Mouse (Mus musculus) kidney, embryonic 16.5 days (tissue): ENCODE measurements at regions not wholly inside any gene's neighbourhood (a gene's known extent, or its start where the extent isn't known, plus 50 kb on each side); places are given as distances from the start of the nearest gene placed in this dataset.

ENCODE experiments used
- ATAC-seq: fragments of 200-750 bp; cut with Nextera tagmentation; 2 replicates; pipeline ENCODE4 v1.8.0; 2017; ENCODE audit warnings: moderate TSS enrichment; ENCODE audit not compliant: low FRiP score, low TSS enrichment
- H3K27ac ChIP-seq: fragments of 300-500 bp; sonication (generic); 2 replicates; pipeline ENCODE4 v1.5.1; 2014; ENCODE audit warnings: low read length
- H3K27me3 ChIP-seq: fragments of 300-500 bp; sonication (generic); 2 replicates; pipeline ENCODE4 v1.6.1; 2014; ENCODE audit warnings: low read length, control low read depth, mixed read lengths; ENCODE audit not compliant: insufficient read depth
- H3K36me3 ChIP-seq: fragments of 300-500 bp; sonication (generic); 2 replicates; pipeline ENCODE4 v1.6.1; 2014; ENCODE audit warnings: low read length, control low read depth, mixed read lengths; ENCODE audit not compliant: insufficient read depth
- H3K4me1 ChIP-seq: fragments of 300-500 bp; sonication (generic); 2 replicates; pipeline ENCODE4 v1.6.1; 2014; ENCODE audit warnings: low read length, control low read depth, mixed read lengths; ENCODE audit not compliant: insufficient read depth
- H3K4me2 ChIP-seq: fragments of 300-500 bp; sonication (generic); replicated peaks from 2 replicates; pipeline ENCODE4 v1.6.1; 2014; ENCODE audit warnings: low read depth, low read length
- H3K4me3 ChIP-seq: fragments of 300-500 bp; sonication (generic); 2 replicates; pipeline ENCODE4 v1.5.1; 2014; ENCODE audit warnings: mild to moderate bottlenecking, low read length
- H3K9ac ChIP-seq: fragments of 300-500 bp; sonication (generic); replicated peaks from 2 replicates; pipeline ENCODE4 v1.6.1; 2014; ENCODE audit warnings: low read length
- H3K9me3 ChIP-seq: fragments of 300-500 bp; sonication (generic); 2 replicates; pipeline ENCODE4 v1.6.1; 2016; ENCODE audit warnings: low read length, control low read depth
- whole genome bisulfite sequencing: fragments of 180-500 bp; shearing (Covaris S2); extraction: QIAGEN DNeasy Blood & Tissue Kit; methylation state at CpG from one replicate; pipeline ENCODE4 v1.1.7; 2014; 5-methylcytosine and 5-hydroxymethylcytosine counted together

- Histone ChIP-seq H3K27ac (no peak overlapping the region), H3K36me3 (no peaks in the 10 kb centered on the region), H3K4me2 (no peak overlapping the region), H3K27me3 (peaks cover 4% of the 10 kb centered on the region; the same call in 1 of the 2 replicates), H3K4me3 (no peak overlapping the region), H3K4me1 (no peaks in the 10 kb centered on the region), H3K9me3 (no peaks in the 10 kb centered on the region), H3K9ac (no peak overlapping the region)
- ATAC-seq, result no peak
- 88% methylated on average over 6 of the region's 6 CpGs for WGBS
These were observed 96.2 kb downstream of the Pdgfra start for GRCm38 (mm10) chr5:75248279-75248678.

GRCm38 (mm10) chr5:75249671-75250070 lies 97.6 kb downstream of the Pdgfra start:
- no peaks in the 10 kb centered on the region for H3K4me1 ChIP-seq
- no peak overlapping the region for H3K27ac ChIP-seq
- H3K4me3 ChIP-seq, result no peak overlapping the region
- 62% methylated on average over 3 of the region's 3 CpGs for WGBS
- H3K9ac ChIP-seq, result no peak overlapping the region
- no peak overlapping the region for H3K4me2 ChIP-seq
- H3K9me3 ChIP-seq, result no peaks in the 10 kb centered on the region
- no peak for ATAC-seq
- peaks cover 4% of the 10 kb centered on the region; the same call in 1 of the 2 replicates for H3K27me3 ChIP-seq
- H3K36me3 ChIP-seq, result no peaks in the 10 kb centered on the region

GRCm38 (mm10) chr5:75253349-75253748 lies 101.3 kb downstream of the Pdgfra start:
- no peaks in the 10 kb centered on the region for H3K27me3 ChIP-seq
- no peaks in the 10 kb centered on the region for H3K9me3 ChIP-seq
- no peak overlapping the region for H3K4me3 ChIP-seq
- no peaks in the 10 kb centered on the region for H3K36me3 ChIP-seq
- no peaks in the 10 kb centered on the region for H3K4me1 ChIP-seq
- no peak for ATAC-seq
- no peak overlapping the region for H3K9ac ChIP-seq
- H3K27ac ChIP-seq, result no peak overlapping the region
- H3K4me2 ChIP-seq, result no peak overlapping the region
- WGBS, result 58% methylated on average over 7 of the region's 7 CpGs

GRCm38 (mm10) chr5:75253830-75254229 lies 101.7 kb downstream of the Pdgfra start:
- Histone ChIP-seq H3K4me2 (no peak overlapping the region), H3K4me3 (no peak overlapping the region), H3K36me3 (no peaks in the 10 kb centered on the region), H3K9ac (no peak overlapping the region), H3K9me3 (no peaks in the 10 kb centered on the region), H3K27ac (no peak overlapping the region), H3K27me3 (no peaks in the 10 kb centered on the region), H3K4me1 (no peaks in the 10 kb centered on the region)
- 90% methylated on average over 5 of the region's 5 CpGs for WGBS
- ATAC-seq, result no peak

- Histone ChIP-seq H3K4me2 (no peak overlapping the region), H3K4me1 (no peaks in the 10 kb centered on the region), H3K27me3 (no peaks in the 10 kb centered on the region), H3K36me3 (no peaks in the 10 kb centered on the region), H3K9ac (no peak overlapping the region), H3K9me3 (no peaks in the 10 kb centered on the region), H3K27ac (no peak overlapping the region), H3K4me3 (no peak overlapping the region)
- WGBS, result 67% methylated on average over 4 of the region's 4 CpGs
- no peak for ATAC-seq
These were observed 104.1 kb downstream of the Pdgfra start for GRCm38 (mm10) chr5:75256186-75256585.

GRCm38 (mm10) chr5:75257067-75257466 lies 105.0 kb downstream of the Pdgfra start:
- no peak overlapping the region for H3K27ac ChIP-seq
- WGBS, result 59% methylated on average over 2 of the region's 2 CpGs
- no peaks in the 10 kb centered on the region for H3K36me3 ChIP-seq
- H3K4me1 ChIP-seq, result no peaks in the 10 kb centered on the region
- no peaks in the 10 kb centered on the region for H3K9me3 ChIP-seq
- H3K27me3 ChIP-seq, result no peaks in the 10 kb centered on the region
- no peak overlapping the region for H3K9ac ChIP-seq
- ATAC-seq, result no peak
- no peak overlapping the region for H3K4me2 ChIP-seq
- no peak overlapping the region for H3K4me3 ChIP-seq

- H3K27me3 ChIP-seq, result no peaks in the 10 kb centered on the region
- 86% methylated on average over 10 of the region's 10 CpGs for WGBS
- no peak overlapping the region for H3K4me2 ChIP-seq
- no peak overlapping the region for H3K4me3 ChIP-seq
- H3K27ac ChIP-seq, result no peak overlapping the region
- ATAC-seq, result no peak
- H3K36me3 ChIP-seq, result no peaks in the 10 kb centered on the region
- no peaks in the 10 kb centered on the region for H3K4me1 ChIP-seq
- H3K9ac ChIP-seq, result no peak overlapping the region
- no peaks in the 10 kb centered on the region for H3K9me3 ChIP-seq
These were observed 108.2 kb downstream of the Pdgfra start for GRCm38 (mm10) chr5:75260247-75260646.

GRCm38 (mm10) chr5:75266111-75266676 lies 114.1 kb downstream of the Pdgfra start:
- no peaks in the 10 kb centered on the region for H3K4me1 ChIP-seq
- H3K9ac ChIP-seq, result no peak overlapping the region
- 75% methylated on average over 7 of the region's 7 CpGs for WGBS
- no peaks in the 10 kb centered on the region for H3K27me3 ChIP-seq
- no peak overlapping the region for H3K4me3 ChIP-seq
- H3K27ac ChIP-seq, result peak overlapping the region; percentile 47; the same call in 1 of the 2 replicates
- ATAC-seq, result no peak
- H3K9me3 ChIP-seq, result no peaks in the 10 kb centered on the region
- no peaks in the 10 kb centered on the region for H3K36me3 ChIP-seq
- H3K4me2 ChIP-seq, result no peak overlapping the region

- Histone ChIP-seq H3K9me3 (no peaks in the 10 kb centered on the region), H3K4me3 (no peak overlapping the region), H3K4me1 (no peaks in the 10 kb centered on the region), H3K27ac (peak overlapping the region; percentile 47; the same call in 1 of the 2 replicates), H3K4me2 (no peak overlapping the region), H3K36me3 (no peaks in the 10 kb centered on the region), H3K9ac (no peak overlapping the region), H3K27me3 (no peaks in the 10 kb centered on the region)
- WGBS, result 64% methylated on average over 4 of the region's 4 CpGs
- ATAC-seq, result 0 out of 2 replicates have a peak, but pooled peaks have one; percentile 51
These were observed 114.8 kb downstream of the Pdgfra start for GRCm38 (mm10) chr5:75266871-75267270.

- H3K27ac ChIP-seq, result no peak overlapping the region
- H3K9me3 ChIP-seq, result no peaks in the 10 kb centered on the region
- H3K4me1 ChIP-seq, result no peaks in the 10 kb centered on the region
- no peak overlapping the region for H3K4me2 ChIP-seq
- no peak overlapping the region for H3K4me3 ChIP-seq
- H3K36me3 ChIP-seq, result no peaks in the 10 kb centered on the region
- WGBS, result 91% methylated on average over 3 of the region's 3 CpGs
- H3K27me3 ChIP-seq, result no peaks in the 10 kb centered on the region
- ATAC-seq, result no peak
- H3K9ac ChIP-seq, result no peak overlapping the region
These were observed 115.7 kb downstream of the Pdgfra start for GRCm38 (mm10) chr5:75267766-75268165.
